Mouse (Mus musculus): ENCODE measurements around the gene Csgalnact2.

DNA sequence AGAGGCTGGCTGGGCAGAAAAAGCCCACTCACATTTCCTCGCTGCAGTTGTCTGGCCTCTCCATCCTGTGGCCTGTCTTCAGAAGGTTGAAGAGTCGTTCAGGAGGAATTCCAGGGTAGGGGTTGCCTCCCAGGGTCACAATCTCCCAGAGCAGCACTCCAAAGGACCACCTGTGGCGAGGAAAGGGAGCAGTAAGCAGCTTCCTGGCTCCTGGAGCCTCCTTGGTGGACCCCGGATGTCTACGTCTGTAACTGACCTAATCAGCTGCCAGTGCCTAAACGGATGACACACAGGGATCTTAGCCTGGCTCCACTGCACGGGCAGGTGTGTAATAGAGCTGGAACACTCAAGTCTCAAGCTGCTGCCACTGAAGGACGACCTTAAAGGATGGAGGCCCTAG, 25.8 kb upstream of the Csgalnact2 start:
- TF ChIP-seq EP300 (IDR thresholded peaks at IDR 0.05; ENCODE audit: insufficient read depth, low read depth, low read length) (no peak), CTCF (IDR thresholded peaks at IDR 0.05) (no peak), POLR2A (IDR thresholded peaks at IDR 0.05; ENCODE audit: insufficient read depth, low read depth, low read length) (no peak)
